Mouse (Mus musculus) limb, embryonic 13.5 days (tissue): ENCODE data around the gene Gpc6. TPM values are rescaled to one million over a fixed set of nuclear protein-coding genes. Genes with fewer than 3 reads are reported as not detected.

Experiments
- ATAC-seq: fragments of 200-750 bp; cut with Nextera tagmentation; 2 replicates; pipeline ENCODE4 v1.8.0; 2017; ENCODE audit warnings: low read depth, moderate number of reproducible peaks, moderate TSS enrichment; ENCODE audit not compliant: low FRiP score
- H3K27ac ChIP-seq: fragments of 300-500 bp; sonication (generic); 2 replicates; pipeline ENCODE4 v1.5.1; 2015; ENCODE audit warnings: inconsistent platforms, mild to moderate bottlenecking, moderate library complexity
- H3K27me3 ChIP-seq: fragments of 300-500 bp; sonication (generic); 2 replicates; pipeline ENCODE4 v1.6.1; 2015; ENCODE audit warnings: mild to moderate bottlenecking, inconsistent platforms
- H3K36me3 ChIP-seq: fragments of 300-500 bp; sonication (generic); 2 replicates; pipeline ENCODE4 v1.6.1; 2015; ENCODE audit warnings: inconsistent platforms, mild to moderate bottlenecking, moderate library complexity
- H3K4me1 ChIP-seq: fragments of 300-500 bp; sonication (generic); 2 replicates; pipeline ENCODE4 v1.6.1; 2015; ENCODE audit warnings: inconsistent platforms
- H3K4me2 ChIP-seq: fragments of 300-500 bp; sonication (generic); replicated peaks from 2 replicates; pipeline ENCODE4 v1.6.1; 2015; ENCODE audit warnings: inconsistent platforms, mild to moderate bottlenecking, moderate library complexity
- H3K4me3 ChIP-seq: fragments of 300-500 bp; sonication (generic); 2 replicates; pipeline ENCODE4 v1.5.1; 2015; ENCODE audit warnings: moderate library complexity, mild to moderate bottlenecking, inconsistent platforms
- H3K9ac ChIP-seq: fragments of 300-500 bp; sonication (generic); 2 replicates; pipeline ENCODE4 v1.6.1; 2015; ENCODE audit warnings: mild to moderate bottlenecking, inconsistent platforms
- H3K9me3 ChIP-seq: fragments of 300-500 bp; sonication (generic); 2 replicates; pipeline ENCODE4 v1.6.1; 2016; ENCODE audit warnings: inconsistent platforms
- WGBS: fragments of 180-500 bp; shearing (Covaris S2); methylation state at CpG from one replicate; pipeline ENCODE4 v1.1.7; 2015; 5-methylcytosine and 5-hydroxymethylcytosine counted together
- polyA plus RNA-seq: library from polyadenylated mRNA; unstranded; fragments of >200 nt; fragmentation: Nextera tagmentation; extraction: Ambion mirVana; gene quantifications from 2 replicates; pipeline ENCODE4 v1.2.1, GENCODE M21; 2015

The Gpc6 gene
- polyA plus RNA-seq, 1 experiment from 2014 or later = 59.6 TPM

GRCm38 (mm10) chr14:117778538-117779413, 853.7 kb downstream of the Gpc6 start:
- ATAC-seq = no peak
- Histone ChIP-seq H3K9me3 (no peaks in the 10 kb centered on the region), H3K27ac (no peak overlapping the region), H3K4me2 (no peak overlapping the region), H3K9ac (no peak overlapping the region), H3K4me1 (peaks cover 17% of the 10 kb centered on the region; the same call in 1 of the 2 replicates), H3K36me3 (no peaks in the 10 kb centered on the region), H3K27me3 (no peaks in the 10 kb centered on the region), H3K4me3 (no peak overlapping the region)
- WGBS = 53% methylated on average over 15 of the region's 15 CpGs

- H3K4me3 ChIP-seq = no peak overlapping the region
- WGBS = 14% methylated on average over 5 of the region's 5 CpGs
- peaks cover 23% of the 10 kb centered on the region for H3K4me1 ChIP-seq
- no peaks in the 10 kb centered on the region for H3K36me3 ChIP-seq
- ATAC-seq = no peak
- H3K27me3 ChIP-seq = peaks cover 15% of the 10 kb centered on the region; the same call in 1 of the 2 replicates
- H3K9me3 ChIP-seq = no peaks in the 10 kb centered on the region
- no peak overlapping the region for H3K4me2 ChIP-seq
- no peak overlapping the region for H3K9ac ChIP-seq
- H3K27ac ChIP-seq = no peak overlapping the region
Measured at GRCm38 (mm10) chr14:117781724-117782123, 856.6 kb downstream of the Gpc6 start.

- H3K4me1 ChIP-seq = peaks cover 15% of the 10 kb centered on the region
- no peak for ATAC-seq
- no peak overlapping the region for H3K4me2 ChIP-seq
- H3K9ac ChIP-seq = no peak overlapping the region
- peaks cover 15% of the 10 kb centered on the region; the same call in 1 of the 2 replicates for H3K27me3 ChIP-seq
- H3K4me3 ChIP-seq = no peak overlapping the region
- 74% methylated on average over 8 of the region's 8 CpGs for WGBS
- no peak overlapping the region for H3K27ac ChIP-seq
- no peaks in the 10 kb centered on the region for H3K9me3 ChIP-seq
- H3K36me3 ChIP-seq = no peaks in the 10 kb centered on the region
Measured at GRCm38 (mm10) chr14:117783671-117784262, 858.7 kb downstream of the Gpc6 start.

GRCm38 (mm10) chr14:117784960-117785359, 859.8 kb downstream of the Gpc6 start:
- ATAC-seq = no peak
- H3K4me2 ChIP-seq = no peak overlapping the region
- 75% methylated on average over 9 of the region's 9 CpGs for WGBS
- H3K9me3 ChIP-seq = no peaks in the 10 kb centered on the region
- H3K9ac ChIP-seq = no peak overlapping the region
- no peak overlapping the region for H3K27ac ChIP-seq
- H3K27me3 ChIP-seq = peaks cover 15% of the 10 kb centered on the region; the same call in 1 of the 2 replicates
- no peaks in the 10 kb centered on the region for H3K36me3 ChIP-seq
- H3K4me1 ChIP-seq = peaks cover 12% of the 10 kb centered on the region
- H3K4me3 ChIP-seq = no peak overlapping the region

- Histone ChIP-seq H3K9me3 (no peaks in the 10 kb centered on the region), H3K9ac (no peak overlapping the region), H3K36me3 (no peaks in the 10 kb centered on the region), H3K27me3 (peaks cover 15% of the 10 kb centered on the region; the same call in 1 of the 2 replicates), H3K27ac (no peak overlapping the region), H3K4me3 (no peak overlapping the region), H3K4me1 (peaks cover 12% of the 10 kb centered on the region), H3K4me2 (no peak overlapping the region)
- ATAC-seq = no peak
- WGBS = 79% methylated on average over 15 of the region's 15 CpGs
Measured at GRCm38 (mm10) chr14:117785507-117786085, 860.5 kb downstream of the Gpc6 start.

- no peak overlapping the region for H3K27ac ChIP-seq
- peaks cover 10% of the 10 kb centered on the region for H3K4me1 ChIP-seq
- WGBS = 23% methylated on average over 7 of the region's 7 CpGs
- H3K36me3 ChIP-seq = no peaks in the 10 kb centered on the region
- H3K27me3 ChIP-seq = peaks cover 15% of the 10 kb centered on the region; the same call in 1 of the 2 replicates
- peak overlapping the region; percentile 8; the same call in 1 of the 2 replicates for H3K4me3 ChIP-seq
- H3K9me3 ChIP-seq = no peaks in the 10 kb centered on the region
- peak overlapping the region; percentile 39 for H3K4me2 ChIP-seq
- H3K9ac ChIP-seq = no peak overlapping the region
- ATAC-seq = no peak
Measured at GRCm38 (mm10) chr14:117786647-117787046, 861.5 kb downstream of the Gpc6 start.

- Histone ChIP-seq H3K9ac (no peak overlapping the region), H3K27ac (no peak overlapping the region), H3K4me1 (no peaks in the 10 kb centered on the region), H3K27me3 (no peaks in the 10 kb centered on the region), H3K36me3 (no peaks in the 10 kb centered on the region), H3K4me2 (no peak overlapping the region), H3K9me3 (no peaks in the 10 kb centered on the region), H3K4me3 (no peak overlapping the region)
- WGBS = 85% methylated on average over 2 of the region's 2 CpGs
- no peak for ATAC-seq
Measured at GRCm38 (mm10) chr14:117794874-117795273, 869.8 kb downstream of the Gpc6 start.

GRCm38 (mm10) chr14:117796661-117797060, 871.5 kb downstream of the Gpc6 start:
- H3K4me3 ChIP-seq = no peak overlapping the region

GRCm38 (mm10) chr14:117800399-117800798, 875.3 kb downstream of the Gpc6 start:
- H3K9me3 ChIP-seq = no peaks in the 10 kb centered on the region
- H3K4me1 ChIP-seq = no peaks in the 10 kb centered on the region
- H3K27me3 ChIP-seq = no peaks in the 10 kb centered on the region
- 80% methylated on average over 5 of the region's 5 CpGs for WGBS
- ATAC-seq = no peak
- H3K4me3 ChIP-seq = no peak overlapping the region
- H3K4me2 ChIP-seq = no peak overlapping the region
- no peaks in the 10 kb centered on the region for H3K36me3 ChIP-seq
- no peak overlapping the region for H3K27ac ChIP-seq
- no peak overlapping the region for H3K9ac ChIP-seq

More at GRCm38 (mm10) chr14:117796661-117797060, 871.5 kb downstream of the Gpc6 start:
- Histone ChIP-seq H3K36me3 (no peaks in the 10 kb centered on the region), H3K4me1 (no peaks in the 10 kb centered on the region), H3K9me3 (no peaks in the 10 kb centered on the region), H3K9ac (no peak overlapping the region), H3K27me3 (no peaks in the 10 kb centered on the region), H3K27ac (no peak overlapping the region), H3K4me2 (no peak overlapping the region)
- no peak for ATAC-seq
- WGBS = 76% methylated on average over 5 of the region's 5 CpGs

- Histone ChIP-seq H3K36me3 (no peaks in the 10 kb centered on the region), H3K9me3 (no peaks in the 10 kb centered on the region), H3K4me3 (no peak overlapping the region), H3K9ac (no peak overlapping the region), H3K27ac (no peak overlapping the region), H3K27me3 (no peaks in the 10 kb centered on the region), H3K4me1 (peaks cover 19% of the 10 kb centered on the region), H3K4me2 (no peak overlapping the region)
- ATAC-seq = no peak
- WGBS = 97% methylated on average over 4 of the region's 4 CpGs
Measured at GRCm38 (mm10) chr14:117807846-117808245, 882.7 kb downstream of the Gpc6 start.

- H3K36me3 ChIP-seq = no peaks in the 10 kb centered on the region
- H3K4me2 ChIP-seq = no peak overlapping the region
- H3K9ac ChIP-seq = no peak overlapping the region
- H3K9me3 ChIP-seq = no peaks in the 10 kb centered on the region
- H3K27ac ChIP-seq = no peak overlapping the region
- H3K27me3 ChIP-seq = no peaks in the 10 kb centered on the region
- H3K4me1 ChIP-seq = peaks cover 19% of the 10 kb centered on the region
- ATAC-seq = no peak
- no peak overlapping the region for H3K4me3 ChIP-seq
- 84% methylated on average over 2 of the region's 2 CpGs for WGBS
Measured at GRCm38 (mm10) chr14:117808326-117808725, 883.2 kb downstream of the Gpc6 start.
